Comparison of ENCODE assay signal across 16 mouse cellular contexts in the genomic region with DNA sequence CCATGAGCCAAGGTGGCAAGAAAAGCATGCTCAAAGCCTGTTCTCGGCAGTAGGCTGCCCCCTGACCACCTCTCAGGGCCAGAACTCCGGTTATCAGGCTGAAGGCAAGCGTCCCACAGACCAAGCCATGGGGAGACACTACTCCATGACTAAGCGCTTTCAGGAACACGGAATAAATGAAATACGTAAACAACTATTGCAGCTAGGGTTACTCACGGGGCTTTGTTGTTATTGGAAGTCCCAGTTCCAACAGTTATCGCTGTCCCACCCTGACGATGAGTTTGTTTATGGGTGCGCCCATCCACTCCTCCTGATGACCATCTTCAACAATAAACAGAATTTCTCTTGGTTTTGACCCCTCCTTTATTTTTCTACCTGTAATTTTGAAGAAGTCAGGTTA.
"Had no signal": no experiment of that assay in that cellular context is flagged by ENCODE, and none has a peak within 500 bp of the region (broad histone marks: within the 10 kb centered on the region; RNA-seq: fewer than 3 reads in every experiment).

No protein-coding gene starts in this region.

- H3K4me2 ChIP-seq: neural tube, embryonic 12.5 days; neural tube, embryonic 13.5 days; neural tube, embryonic 15.5 days; stomach, embryonic 15.5 days had no signal

- DNase-seq: retina, postnatal 1 day; right cerebral cortex, adult 18-20 months; right cerebral cortex, postnatal 14 days; right cerebral cortex, postnatal 25 days; right cerebral cortex, postnatal 4 days; spleen, adult 18-20 months; thymus, adult 18-20 months; thymus, adult 2 months; thymus, postnatal 14 days; thymus, postnatal 25 days; thymus, postnatal 36 days; thymus, postnatal 4 days had no signal

- H3K9me3 ChIP-seq: neural tube, embryonic 12.5 days; neural tube, embryonic 13.5 days; neural tube, embryonic 15.5 days; stomach, embryonic 15.5 days had no signal

- H3K27ac ChIP-seq: neural tube, embryonic 12.5 days; neural tube, embryonic 13.5 days; neural tube, embryonic 15.5 days; stomach, embryonic 15.5 days had no signal

- H3K36me3 ChIP-seq: neural tube, embryonic 12.5 days; neural tube, embryonic 13.5 days; neural tube, embryonic 15.5 days; stomach, embryonic 15.5 days had no signal

- H3K4me3 ChIP-seq: neural tube, embryonic 12.5 days; neural tube, embryonic 13.5 days; neural tube, embryonic 15.5 days; stomach, embryonic 15.5 days had no signal

- H3K9ac ChIP-seq: neural tube, embryonic 12.5 days; neural tube, embryonic 13.5 days; neural tube, embryonic 15.5 days; stomach, embryonic 15.5 days had no signal

- H3K27me3 ChIP-seq: neural tube, embryonic 12.5 days; neural tube, embryonic 13.5 days; neural tube, embryonic 15.5 days; stomach, embryonic 15.5 days had no signal

- H3K4me1 ChIP-seq: neural tube, embryonic 12.5 days; neural tube, embryonic 13.5 days; neural tube, embryonic 15.5 days; stomach, embryonic 15.5 days had no signal
